Mouse (Mus musculus) liver, embryonic 14.5 days (tissue): ENCODE data around the gene Flrt1. TPM values are rescaled to one million over a fixed set of nuclear protein-coding genes. Genes with fewer than 3 reads are reported as not detected.
A peak's percentile ranks its signal among the peaks of the same experiment; 100 is the strongest.

Source experiments
- ATAC-seq: fragments of 200-750 bp; cut with Nextera tagmentation; 2 replicates; pipeline ENCODE4 v1.8.0; 2017; ENCODE audit warnings: moderate number of reproducible peaks, mild to moderate bottlenecking, moderate library complexity; ENCODE audit not compliant: insufficient read depth
- DNase-seq, 3 experiments: peaks; one replicate each; pipeline ENCODE4 v3.0.0-alpha.2; 2012 to 2013; ENCODE audit warnings: low read depth in 3 of 3, low spot score in 3 of 3
- H3K27ac ChIP-seq: fragments of 300-500 bp; sonication (generic); 2 replicates; pipeline ENCODE4 v1.5.1; 2014; ENCODE audit warnings: moderate library complexity, mild to moderate bottlenecking, control low read depth, inconsistent platforms
- H3K27me3 ChIP-seq: fragments of 300-500 bp; sonication (generic); 2 replicates; pipeline ENCODE4 v1.6.1; 2014; ENCODE audit warnings: mild to moderate bottlenecking, low read length, moderate library complexity; ENCODE audit not compliant: control insufficient read depth, insufficient read depth
- H3K36me3 ChIP-seq: fragments of 300-500 bp; sonication (generic); replicated peaks from 2 replicates; pipeline ENCODE4 v1.6.1; 2014; ENCODE audit warnings: low read depth; ENCODE audit not compliant: control insufficient read depth, insufficient read depth
- H3K4me1 ChIP-seq, 2 experiments: fragments of 200-500 bp in 1 of 2; fragments of 300-500 bp in 1 of 2; sonication (generic) in 1 of 2; replicated peaks; 2 replicates each; pipeline ENCODE4 v1.6.1; 2012 to 2014; ENCODE audit warnings: antibody characterized with exemption in 1 of 2, inconsistent platforms in 1 of 2, low read length in 1 of 2; ENCODE audit not compliant: control insufficient read depth in 2 of 2, insufficient read depth in 2 of 2
- H3K4me2 ChIP-seq: fragments of 300-500 bp; sonication (generic); 2 replicates; pipeline ENCODE4 v1.6.1; 2014; ENCODE audit warnings: low read depth, mild to moderate bottlenecking, control low read depth, moderate library complexity
- H3K4me3 ChIP-seq, 2 experiments: fragments of 200-500 bp in 1 of 2; fragments of 300-500 bp in 1 of 2; sonication (generic) in 1 of 2; 2 replicates each; pipeline ENCODE4 v1.5.1; 2012 to 2014; ENCODE audit warnings: low read depth in 2 of 2, low read length in 2 of 2, mild to moderate bottlenecking in 2 of 2, control low read depth in 1 of 2, inconsistent platforms in 1 of 2, moderate library complexity in 1 of 2; ENCODE audit not compliant: insufficient read depth in 1 of 2
- H3K9ac ChIP-seq: fragments of 300-500 bp; sonication (generic); replicated peaks from 2 replicates; pipeline ENCODE4 v1.6.1; 2014; ENCODE audit warnings: mild to moderate bottlenecking, control low read depth, moderate library complexity
- H3K9me3 ChIP-seq: fragments of 300-500 bp; sonication (generic); 2 replicates; pipeline ENCODE4 v1.6.1; 2016; ENCODE audit warnings: low read length, mixed read lengths; ENCODE audit not compliant: control insufficient read depth
- CTCF ChIP-seq: IDR thresholded peaks from 2 replicates; pipeline ENCODE4 v1.5.1; 2016; ENCODE audit warnings: antibody characterized with exemption, low read depth, control low read depth
- EP300 ChIP-seq: IDR thresholded peaks from 2 replicates; pipeline ENCODE4 v1.6.1; 2016; ENCODE audit warnings: antibody characterized with exemption, low read depth
- WGBS: fragments of 180-500 bp; shearing (Covaris S2); extraction: QIAGEN DNeasy Blood & Tissue Kit; methylation state at CpG from one replicate; pipeline ENCODE4 v1.1.7; 2014; ENCODE audit not compliant: insufficient replicate concordance; 5-methylcytosine and 5-hydroxymethylcytosine counted together
- polyA plus RNA-seq, 2 experiments: library from polyadenylated mRNA; depleted of rRNA in 1 of 2; stranded (reverse) in 1 of 2; unstranded in 1 of 2; fragments of >200 nt; fragmentation: Nextera tagmentation in 1 of 2; extraction: Ambion mirVana in 1 of 2; gene quantifications; 2 replicates each; pipeline versions ENCODE4 v1.2.1 to v1.2.3; 2012 to 2014

Flrt1 gene
- polyA plus RNA-seq, 2 experiments, result 0.01 to 0.09 TPM

DNA sequence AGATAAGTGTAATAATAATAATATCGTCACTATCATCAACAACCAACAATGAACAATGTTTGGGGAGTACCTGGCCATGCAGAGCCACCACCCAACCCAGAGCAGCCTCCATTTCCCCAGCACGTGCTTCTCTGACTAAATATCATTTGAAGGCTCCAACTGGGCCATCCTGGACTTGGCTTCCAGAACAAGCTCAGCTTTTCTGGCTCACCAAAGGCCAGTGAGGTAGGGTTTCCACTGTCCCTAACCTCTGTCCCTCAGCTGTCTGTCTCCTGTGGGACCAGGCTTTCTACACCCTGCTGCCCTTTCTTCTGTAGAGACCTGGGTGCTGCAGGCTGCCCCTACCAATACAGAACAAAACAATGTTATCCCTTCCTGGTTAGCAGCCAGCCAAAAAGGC is 1.0 kb upstream of the Flrt1 start:
- Histone ChIP-seq H3K27ac (no peak overlapping the region), H3K27me3 (no peaks in the 10 kb centered on the region), H3K4me2 (no peak overlapping the region), H3K36me3 (no peaks in the 10 kb centered on the region), H3K4me1 (0 out of 4 replicates have a peak, but pooled peaks cover 0 to 3% of the 10 kb centered on the region in 2 experiments), H3K9me3 (no peaks in the 10 kb centered on the region), H3K4me3 (no peak overlapping the region), H3K9ac (no peak overlapping the region)
- ATAC-seq (no peak), DNase-seq (no peak)
- WGBS, result 64% methylated on average over 2 of the region's 2 CpGs
- TF ChIP-seq EP300 (no peak), CTCF (no peak)

DNA sequence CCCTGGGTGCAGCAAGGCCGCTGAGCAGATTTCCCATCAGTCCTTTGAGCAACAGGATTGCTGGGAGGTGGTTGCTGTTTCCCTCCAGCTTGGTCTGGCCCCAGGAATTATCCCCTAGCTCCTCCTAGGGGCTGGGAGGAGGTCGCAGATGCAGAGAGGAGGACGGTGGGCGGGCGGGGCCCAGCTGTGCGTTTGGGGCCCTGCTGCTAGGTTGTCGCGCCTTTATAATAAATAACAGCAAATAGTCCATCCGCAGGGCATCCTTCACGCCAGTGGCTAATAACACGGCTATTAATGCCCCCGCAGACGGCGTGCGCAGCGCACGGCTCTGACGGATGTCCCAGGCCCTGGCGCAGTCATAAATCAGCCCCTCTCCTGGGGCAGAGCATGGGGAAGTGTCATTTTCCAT is 1.5 kb downstream of the Flrt1 start:
- Histone ChIP-seq H3K9ac (no peak overlapping the region), H3K4me3 (no peak overlapping the region), H3K4me1 (no peaks in the 10 kb centered on the region), H3K27me3 (no peaks in the 10 kb centered on the region), H3K27ac (no peak overlapping the region), H3K4me2 (no peak overlapping the region), H3K9me3 (no peaks in the 10 kb centered on the region), H3K36me3 (no peaks in the 10 kb centered on the region)
- TF ChIP-seq EP300 (no peak), CTCF (0 out of 2 replicates have a peak, but pooled peaks have one; percentile 11)
- WGBS, result 44% methylated on average over 19 of the region's 19 CpGs
- ATAC-seq (no peak), DNase-seq (no peak)

DNA sequence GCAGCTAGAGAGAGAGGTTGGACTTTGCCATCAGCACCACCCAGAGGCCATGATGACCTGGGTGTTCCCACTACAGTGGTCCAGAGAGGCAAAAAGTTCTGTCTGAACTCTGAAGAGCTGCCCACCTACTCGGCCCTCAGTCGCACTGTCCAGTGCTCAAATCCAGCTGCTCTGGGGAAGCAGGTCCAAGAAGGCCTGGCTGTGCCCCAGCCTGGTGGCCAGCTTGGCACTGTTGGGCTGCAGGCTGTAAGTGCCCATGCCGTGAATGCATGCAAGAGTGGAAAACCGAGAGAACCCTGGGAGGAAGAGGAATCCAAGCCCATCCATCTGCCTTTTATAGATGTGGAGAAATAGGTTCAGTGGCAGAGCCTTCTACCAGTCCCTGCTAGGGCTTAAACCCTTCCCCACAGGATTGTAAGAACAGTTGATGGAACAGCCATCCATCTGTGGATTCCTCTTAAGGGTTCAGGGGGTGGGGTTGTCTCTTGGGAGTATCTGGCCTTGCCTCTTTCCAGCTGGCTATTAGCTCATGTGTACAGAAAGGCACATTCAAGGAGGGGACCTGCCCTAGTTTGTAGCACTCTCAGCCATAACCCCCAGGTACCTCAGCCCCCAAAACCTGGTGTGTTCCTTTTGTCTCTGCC is 2.1 kb downstream of the Flrt1 start:
- 66% methylated on average over 4 of the region's 4 CpGs for WGBS
- Histone ChIP-seq H3K4me3 (no peak overlapping the region), H3K27me3 (no peaks in the 10 kb centered on the region), H3K4me1 (no peaks in the 10 kb centered on the region), H3K4me2 (no peak overlapping the region), H3K36me3 (no peaks in the 10 kb centered on the region), H3K9ac (no peak overlapping the region), H3K27ac (no peak overlapping the region), H3K9me3 (no peaks in the 10 kb centered on the region)
- no peak for DNase-seq
- no peak for TF ChIP-seq CTCF
- TF ChIP-seq EP300, result no peak
- ATAC-seq, result no peak

DNA sequence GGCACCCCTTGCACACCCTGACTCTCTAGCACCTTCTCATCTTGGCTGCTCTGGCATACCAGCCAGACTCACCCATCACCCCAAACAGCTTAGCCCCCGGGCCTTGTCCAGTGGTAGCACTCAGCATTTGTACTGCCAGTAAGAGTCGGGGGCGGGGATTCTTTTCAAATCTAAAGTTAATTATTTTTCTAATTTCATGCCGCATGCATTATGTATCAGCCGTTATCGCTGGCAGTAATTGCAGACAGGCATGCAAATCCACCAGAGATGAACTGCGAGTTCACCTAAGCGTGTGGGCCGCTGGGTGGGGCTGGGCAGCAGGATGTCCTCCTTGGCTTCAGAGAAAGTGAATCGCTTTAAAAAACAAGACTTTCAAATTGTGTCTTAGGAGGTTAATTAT is 3.5 kb downstream of the Flrt1 start:
- Histone ChIP-seq H3K4me2 (no peak overlapping the region), H3K27me3 (no peaks in the 10 kb centered on the region; the same call in 1 of the 2 replicates), H3K9me3 (no peaks in the 10 kb centered on the region), H3K4me3 (no peak overlapping the region), H3K27ac (no peak overlapping the region), H3K4me1 (no peaks in the 10 kb centered on the region), H3K9ac (no peak overlapping the region), H3K36me3 (no peaks in the 10 kb centered on the region)
- no peak for DNase-seq
- TF ChIP-seq EP300 (no peak), CTCF (no peak)
- ATAC-seq, result no peak
- WGBS, result 79% methylated on average over 10 of the region's 10 CpGs

DNA sequence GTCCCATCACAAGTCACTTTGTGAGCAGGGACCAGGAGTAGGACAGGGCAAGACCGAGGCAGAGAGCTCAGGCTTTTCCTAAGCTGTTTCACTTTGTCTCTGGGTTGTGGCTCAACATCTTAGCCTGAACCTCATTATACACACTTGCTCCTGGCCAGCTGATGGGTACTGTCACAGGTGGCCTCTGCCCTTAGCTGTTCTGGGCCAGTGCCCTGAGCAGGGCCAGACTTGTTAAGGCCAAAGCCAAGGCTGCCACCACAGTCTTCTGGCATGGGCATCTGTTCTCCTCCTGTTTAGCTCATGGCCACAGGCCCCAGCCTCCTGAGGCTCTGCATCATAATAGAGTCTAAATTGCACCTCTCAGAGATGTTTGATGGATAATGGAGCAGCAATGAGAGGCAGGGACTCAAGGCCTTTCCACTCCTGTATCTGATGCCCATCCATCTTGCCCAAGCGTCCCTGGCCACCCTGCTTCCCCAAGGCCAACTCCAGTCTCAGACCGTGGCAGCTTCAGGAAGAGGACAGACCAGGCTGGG is 5.8 kb downstream of the Flrt1 start:
- Histone ChIP-seq H3K9ac (no peak overlapping the region), H3K4me1 (no peaks in the 10 kb centered on the region), H3K4me3 (no peak overlapping the region), H3K36me3 (no peaks in the 10 kb centered on the region), H3K4me2 (no peak overlapping the region), H3K9me3 (no peaks in the 10 kb centered on the region), H3K27me3 (no peaks in the 10 kb centered on the region; the same call in none of the 2 replicates), H3K27ac (no peak overlapping the region)
- ATAC-seq (no peak), DNase-seq (no peak)
- WGBS, result 64% methylated on average over 3 of the region's 3 CpGs
- TF ChIP-seq EP300, result no peak
- no peak for TF ChIP-seq CTCF
